Mouse (Mus musculus) CD4-positive helper T cell, adult 2 months (primary cell): Measurements from ENCODE around the gene Cd53.
A peak's percentile ranks its signal among the peaks of the same experiment; 100 is the strongest.

Experiments
- DNase-seq: peaks from one replicate; pipeline ENCODE4 v3.0.0-alpha.2; 2012; ENCODE audit warnings: low read depth, missing footprints, low spot score

Gene Cd53

DNA sequence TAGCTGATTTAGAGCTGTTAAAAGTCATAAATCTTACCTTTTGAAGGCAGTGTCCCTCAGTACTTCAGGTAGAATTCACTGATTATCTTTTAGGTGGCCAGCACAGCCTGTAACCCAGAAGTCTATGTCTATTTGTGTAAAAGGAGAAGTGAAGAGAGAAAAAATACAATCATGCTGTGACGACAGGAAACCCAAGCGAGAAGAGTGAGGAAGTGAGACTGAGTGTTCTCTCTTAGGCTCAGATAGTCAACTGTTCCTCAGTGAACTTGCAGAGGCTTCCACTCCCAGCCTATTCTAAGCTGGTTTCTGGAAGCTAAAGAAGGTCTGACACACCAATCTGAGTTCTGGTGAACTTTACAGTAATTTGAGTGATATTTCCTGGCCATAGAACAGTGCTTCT lies at the start of gene Cd53:
Gene Cd53, minus strand, starts transcription at position 220 of the 400 bp plus-strand sequence.
- peak; percentile 77 for DNase-seq

DNA sequence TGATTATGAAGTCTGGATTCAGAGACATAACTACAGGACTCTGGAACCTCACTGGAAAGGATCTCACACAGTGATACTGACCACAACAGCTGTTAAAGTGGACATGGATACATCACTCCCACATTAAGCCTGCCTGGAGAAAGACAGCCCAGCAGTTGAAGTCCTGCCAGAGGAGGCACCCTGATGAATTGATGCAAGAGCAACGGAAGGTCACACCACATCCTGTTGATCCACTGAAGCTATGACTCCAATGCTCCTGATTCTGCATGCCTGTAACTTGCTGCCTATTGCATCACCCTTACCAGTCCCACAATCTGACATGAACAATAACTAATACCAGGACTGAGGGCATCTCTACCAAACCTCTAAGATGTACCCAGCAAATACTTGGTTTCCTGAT lies 42.2 kb upstream of the Cd53 start:
- DNase-seq = peak; percentile 73

DNA sequence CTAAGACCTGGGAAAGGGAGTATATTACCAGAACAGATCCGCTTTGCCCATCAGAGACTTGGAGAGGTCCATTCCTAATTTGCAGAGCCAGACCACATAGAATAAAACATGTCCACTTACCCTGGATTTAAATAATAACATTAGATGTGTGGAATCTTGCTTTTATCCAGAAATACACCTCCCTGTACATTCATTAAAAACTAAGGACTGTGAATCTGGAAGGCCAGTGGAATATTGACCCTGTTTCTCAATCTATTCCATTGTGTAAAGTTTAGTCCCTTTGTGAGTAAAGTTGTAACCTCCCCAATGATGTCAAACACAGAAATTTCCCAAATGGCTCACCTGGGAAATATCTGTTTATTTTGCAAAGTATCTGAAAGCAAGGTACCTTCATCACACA lies 36.2 kb upstream of the Cd53 start, which contains the start of gene Olfr266:
Gene Olfr266, minus strand, starts transcription at position 101 of the 400 bp plus-strand sequence.
- DNase-seq = no peak

DNA sequence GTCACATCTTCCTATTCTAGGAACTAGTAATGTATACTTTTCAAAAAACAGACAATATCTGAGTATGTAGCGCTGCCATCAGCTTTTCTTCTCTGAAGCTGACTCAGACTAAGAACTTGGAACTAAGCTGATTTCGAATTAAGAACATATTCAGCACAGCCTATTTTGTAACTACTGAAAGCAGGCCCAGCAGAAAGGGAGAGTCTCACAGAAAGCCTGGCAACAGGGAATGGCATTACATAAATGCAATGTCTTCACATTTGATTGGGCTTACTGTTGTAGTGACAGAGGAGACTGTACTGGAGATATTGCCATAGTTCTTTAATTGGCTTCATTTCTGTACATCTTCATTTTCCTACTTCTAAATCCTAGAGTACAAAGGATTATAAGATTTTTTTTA lies 27.7 kb upstream of the Cd53 start:
- no peak for DNase-seq

DNA sequence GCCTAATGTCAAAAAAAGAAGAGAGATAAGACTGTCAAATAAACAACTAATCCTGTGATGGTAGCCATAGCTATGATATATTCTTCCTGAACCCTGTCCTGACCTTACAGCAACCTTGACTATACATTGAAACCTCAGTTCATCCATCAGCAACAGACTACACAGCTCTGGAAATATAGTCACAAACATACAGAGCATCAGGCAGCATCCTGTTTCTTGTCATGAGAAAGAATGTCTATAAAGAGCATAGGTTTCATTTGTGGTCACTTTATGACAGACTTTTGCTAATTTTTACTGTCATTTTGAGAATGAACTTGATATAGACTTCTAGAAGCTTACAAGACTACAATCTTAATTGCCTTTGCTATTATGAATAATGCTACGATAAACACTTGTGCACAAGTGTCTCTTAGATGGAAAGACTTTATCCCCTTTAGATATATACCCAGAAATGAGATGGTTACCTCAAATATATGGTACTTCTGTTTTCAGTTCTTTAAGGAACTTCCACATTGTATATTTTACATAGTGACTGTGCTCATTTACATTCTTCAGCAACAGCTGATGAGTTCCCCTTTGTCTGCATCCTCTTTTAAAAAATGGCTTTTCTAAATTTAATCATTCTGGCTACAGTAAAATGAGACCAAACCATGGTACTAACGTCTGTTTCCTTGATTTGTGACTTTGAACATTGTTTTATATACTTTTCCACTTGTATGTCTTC lies 19.2 kb upstream of the Cd53 start:
- no peak for DNase-seq

DNA sequence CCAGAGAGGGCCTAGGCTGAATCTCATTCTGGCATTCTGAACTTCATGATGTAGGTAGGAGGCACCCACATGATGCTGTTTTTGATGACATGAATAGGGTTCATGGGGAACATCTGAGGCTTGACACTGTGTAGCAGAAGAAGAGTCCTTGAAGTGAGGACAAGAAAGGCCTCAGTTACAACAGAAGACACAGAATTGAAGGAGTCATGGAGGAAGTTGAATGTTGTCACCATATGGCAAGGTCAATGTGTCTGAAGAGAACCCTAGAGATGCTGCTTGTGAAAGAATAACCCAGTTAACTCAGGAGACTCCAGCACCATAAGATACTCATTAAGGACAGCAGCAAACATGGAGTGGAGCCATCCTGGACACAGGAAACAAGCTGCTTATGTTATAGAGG lies 8.1 kb upstream of the Cd53 start:
- DNase-seq = no peak

DNA sequence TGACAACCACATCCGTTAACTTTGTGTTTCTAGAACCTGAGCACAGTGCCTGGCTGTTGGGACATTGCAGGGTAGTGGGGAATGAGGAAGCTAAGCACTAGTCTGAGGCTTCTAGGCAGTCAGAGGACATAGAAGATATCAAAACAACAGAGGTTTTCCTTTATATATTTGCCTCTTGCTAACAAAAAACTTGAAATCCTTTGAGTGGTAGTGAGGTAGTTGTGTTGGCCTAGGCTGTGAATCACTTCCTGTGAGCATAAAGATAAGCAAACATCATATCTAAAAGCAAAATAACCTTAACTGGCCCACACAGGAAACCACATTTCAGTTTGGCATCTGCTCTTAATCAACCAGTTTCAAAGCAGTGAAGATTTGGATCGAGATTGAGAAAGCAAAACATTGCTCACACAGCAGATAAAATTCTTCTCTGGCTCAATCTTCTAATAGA lies 1.5 kb downstream of the Cd53 start:
- peak; percentile 91 for DNase-seq

DNA sequence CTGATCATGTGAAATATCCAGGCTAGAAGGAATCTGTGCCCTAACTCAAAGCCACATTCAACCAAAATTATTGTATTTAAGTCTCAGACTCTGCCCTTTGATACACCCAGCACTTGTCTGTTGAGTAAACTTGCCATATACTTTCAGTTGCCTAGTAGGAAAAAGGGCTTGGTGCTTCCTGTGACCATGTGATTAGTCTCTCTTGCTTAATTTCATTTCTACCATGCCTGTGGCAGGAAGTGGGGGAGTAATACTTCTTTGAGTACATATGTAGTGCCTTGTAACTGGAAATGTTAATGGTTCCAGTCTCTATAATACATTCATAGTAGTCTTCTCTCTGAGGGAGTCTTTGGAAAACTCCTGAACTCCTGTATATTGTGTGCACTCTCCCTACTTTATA lies 2.0 kb downstream of the Cd53 start:
- DNase-seq = peak; percentile 89

DNA sequence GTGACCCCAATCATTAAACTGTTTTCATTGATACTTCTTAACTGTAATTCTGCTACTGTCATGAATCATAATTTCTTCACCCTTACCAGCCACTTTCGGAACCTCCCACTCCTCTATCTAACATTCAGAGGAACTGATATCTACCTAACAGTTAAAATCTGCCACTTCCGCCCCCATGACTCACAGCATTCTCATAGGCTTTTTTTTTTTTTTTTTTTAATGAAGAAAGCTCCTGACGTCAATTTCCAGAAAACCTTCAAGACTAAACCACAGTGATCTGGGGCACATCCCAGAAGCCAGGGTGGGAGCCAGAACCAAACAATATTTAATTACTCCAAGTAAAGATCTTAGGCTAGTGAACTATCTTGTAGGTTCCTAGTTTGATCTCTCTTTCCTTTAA lies 4.8 kb downstream of the Cd53 start:
- peak; percentile 90 for DNase-seq

DNA sequence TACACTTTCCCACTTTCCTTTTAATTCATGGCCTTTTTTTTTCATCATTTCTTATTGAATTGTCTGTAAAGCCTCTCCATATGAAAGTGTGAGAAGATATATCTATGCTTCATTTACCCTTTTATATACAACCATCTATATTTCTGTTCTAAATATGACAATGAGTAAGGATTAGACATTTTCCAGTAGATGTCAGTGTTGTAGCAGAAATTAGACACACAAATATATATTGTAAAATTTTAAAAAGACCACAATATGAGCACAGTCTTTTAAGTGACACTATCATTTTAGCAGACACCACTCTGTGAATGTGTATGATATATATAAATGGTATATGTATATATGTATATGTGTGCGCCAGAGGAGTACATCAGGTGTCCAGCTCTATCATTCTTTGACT lies 18.1 kb downstream of the Cd53 start:
- DNase-seq = peak; percentile 39

DNA sequence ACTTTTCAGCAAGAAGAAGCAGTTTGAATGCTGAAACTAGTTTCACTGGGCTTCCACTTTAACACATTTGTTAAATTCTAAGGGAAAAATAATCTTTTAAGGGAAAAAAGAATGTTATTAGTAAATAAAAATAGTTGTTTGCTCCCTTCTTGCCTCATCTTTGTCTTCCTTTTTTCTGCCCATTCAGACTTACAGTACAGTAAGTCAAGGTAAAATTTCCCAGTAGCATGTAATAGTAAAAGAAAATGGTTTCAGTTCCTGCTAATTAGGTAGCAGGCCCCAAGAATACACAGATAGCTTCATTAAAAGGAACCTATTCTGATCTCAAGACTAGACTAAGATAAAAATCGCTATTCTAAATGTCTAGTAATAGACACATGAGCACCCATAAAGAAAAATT lies 34.1 kb downstream of the Cd53 start:
- no peak for DNase-seq

DNA sequence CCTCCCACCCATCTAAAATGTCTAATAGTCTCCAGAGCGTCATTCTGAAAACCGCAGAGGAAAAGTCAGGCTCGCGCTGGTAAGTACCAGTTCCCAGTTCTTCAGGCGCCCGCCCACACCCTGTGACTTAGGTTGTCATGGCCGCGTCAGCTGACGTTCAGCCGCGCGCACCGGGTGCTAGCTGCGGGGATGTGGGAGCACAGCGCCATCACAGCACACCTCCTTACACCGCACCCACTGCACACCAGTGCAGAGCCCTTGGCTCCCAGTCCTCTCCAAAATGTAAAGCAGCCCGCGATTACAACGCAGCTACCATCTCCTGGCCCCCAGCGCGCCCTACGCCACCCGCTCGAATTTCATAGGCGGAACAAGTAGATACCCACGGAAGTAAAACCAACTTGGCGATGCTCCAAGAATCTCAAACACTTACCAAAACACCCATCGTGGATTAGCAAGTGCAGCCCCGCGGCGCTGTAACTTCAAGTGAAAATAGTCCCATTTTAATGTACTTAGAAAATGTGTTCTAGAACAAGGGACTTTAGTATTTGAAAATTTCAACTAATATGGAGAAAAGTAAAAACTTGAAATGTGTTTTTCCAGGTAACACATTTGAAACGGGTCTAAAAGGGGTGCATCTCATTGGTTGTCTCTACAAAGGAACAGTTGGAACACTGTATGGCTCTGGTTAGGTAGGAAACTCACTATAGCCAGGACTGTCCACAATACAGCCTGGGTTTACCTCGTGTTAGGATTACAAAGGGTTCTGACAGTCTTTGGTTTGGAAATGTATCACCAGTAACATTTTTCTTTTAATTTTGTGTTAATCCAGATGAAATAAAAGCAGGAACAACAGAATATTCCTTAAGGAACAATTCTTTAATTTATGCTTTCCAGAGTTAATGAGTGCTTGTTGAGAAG lies 67.7 kb downstream of the Cd53 start:
- peak; percentile 98 for DNase-seq

DNA sequence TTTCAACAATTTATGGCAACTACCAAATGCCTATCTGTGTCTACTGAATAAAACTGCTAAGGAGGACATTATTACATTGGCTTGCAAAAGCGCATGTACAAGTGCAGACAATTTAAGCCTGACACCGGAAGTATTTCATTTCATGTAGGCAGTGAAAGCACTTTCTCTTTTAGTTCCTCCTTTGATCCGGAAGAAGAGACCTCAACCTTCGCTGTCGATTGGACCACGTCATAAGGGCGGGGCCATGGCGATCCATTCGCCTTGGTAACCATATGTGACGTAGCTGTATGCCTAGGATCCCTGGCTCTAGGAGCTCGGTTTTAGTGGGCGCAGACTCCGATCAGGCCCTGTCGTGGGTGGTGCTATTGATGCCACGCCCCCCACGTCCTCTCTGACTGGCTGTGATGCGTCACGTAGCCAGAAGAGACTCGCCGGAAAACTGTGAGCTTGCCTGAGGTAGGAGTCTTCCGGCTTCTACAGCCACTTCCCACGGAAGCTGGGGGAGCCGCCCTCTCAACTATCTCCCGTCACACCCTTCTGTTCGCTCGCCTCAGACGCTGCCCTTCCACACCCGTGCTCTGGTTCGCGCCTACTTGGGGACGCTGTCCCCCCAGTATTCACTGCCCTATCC lies 68.4 kb downstream of the Cd53 start:
- peak; percentile 100 for DNase-seq
